Mouse (Mus musculus): Measurements from ENCODE around the gene Rasl2-9. TPM values are rescaled to one million over a fixed set of nuclear protein-coding genes. Genes with fewer than 3 reads are reported as not detected.
A peak's percentile ranks its signal among the peaks of the same experiment; 100 is the strongest.
"Not testable (repeated sequence)": the region's sequence is repeated elsewhere in the genome, so short reads cannot be mapped to it uniquely, and the experiment has no call there.

Rasl2-9 gene
- total and polyA plus RNA-seq, 2 experiments: 0.45 to 2.7 TPM

- 41% methylated on average over 18 of the region's 18 CpGs for WGBS
- Histone ChIP-seq H3K4me1 (ENCODE audit: control insufficient read depth, insufficient read depth, low read length) (peaks cover 33% of the 10 kb centered on the region), H3K79me2 (ENCODE audit: control insufficient read depth, insufficient read depth, low read length) (peaks cover 33% of the 10 kb centered on the region), H3K27ac (replicated peaks; ENCODE audit: insufficient read depth, low read depth, low read length) (peak overlapping the region; percentile 2), H3K27me3 (ENCODE audit: control insufficient read depth, insufficient read depth, low read length) (no peaks in the 10 kb centered on the region), H3K9ac (ENCODE audit: low read depth, low read length) (no peak overlapping the region), H3K4me3 (ENCODE audit: insufficient read depth, low read depth, low read length) (no peak overlapping the region), H3K36me3 (ENCODE audit: control insufficient read depth, insufficient read depth, low read length) (peaks cover 13% of the 10 kb centered on the region; the same call in 1 of the 2 replicates)
- peak; percentile 81 for DNase-seq (ENCODE audit: extremely low read depth, low read depth, low spot score)
- TF ChIP-seq CTCF (IDR thresholded peaks at IDR 0.05; ENCODE audit: low read depth, low read length): no peak
- no peak for TF ChIP-seq POLR2A (IDR thresholded peaks at IDR 0.05; ENCODE audit: extremely low read depth, insufficient read depth, low read length)
These were observed 42.2 kb downstream of the Rasl2-9 start for GRCm38 (mm10) chr7:5083325-5084105.

- TF ChIP-seq POLR2A (IDR thresholded peaks at IDR 0.05; ENCODE audit: extremely low read depth, insufficient read depth, low read length): no peak
- no peak for TF ChIP-seq CTCF (IDR thresholded peaks at IDR 0.05; ENCODE audit: low read depth, low read length)
- peaks cover 26% of the 10 kb centered on the region for H3K4me1 ChIP-seq (ENCODE audit: control insufficient read depth, insufficient read depth, low read length)
- H3K9ac ChIP-seq (ENCODE audit: low read depth, low read length): no peak overlapping the region
- no peak for DNase-seq (ENCODE audit: extremely low read depth, low read depth, low spot score)
- peaks cover 33% of the 10 kb centered on the region for H3K79me2 ChIP-seq (ENCODE audit: control insufficient read depth, insufficient read depth, low read length)
- H3K27ac ChIP-seq (replicated peaks; ENCODE audit: insufficient read depth, low read depth, low read length): no peak overlapping the region
- 74% methylated on average over 2 of the region's 2 CpGs for WGBS
- H3K36me3 ChIP-seq (ENCODE audit: control insufficient read depth, insufficient read depth, low read length): peaks cover 26% of the 10 kb centered on the region
- H3K4me3 ChIP-seq (ENCODE audit: insufficient read depth, low read depth, low read length): no peak overlapping the region
- no peaks in the 10 kb centered on the region for H3K27me3 ChIP-seq (ENCODE audit: control insufficient read depth, insufficient read depth, low read length)
These were observed 43.8 kb downstream of the Rasl2-9 start for GRCm38 (mm10) chr7:5081939-5082338.

- peak; percentile 45 for DNase-seq (ENCODE audit: extremely low read depth, low read depth, low spot score)
- 9% methylated on average over 6 of the region's 6 CpGs for WGBS
- Histone ChIP-seq H3K27me3 (ENCODE audit: control insufficient read depth, insufficient read depth, low read length) (no peaks in the 10 kb centered on the region), H3K4me3 (ENCODE audit: insufficient read depth, low read depth, low read length) (peak overlapping the region; percentile 97), H3K9ac (ENCODE audit: low read depth, low read length) (peak overlapping the region; percentile 10; the same call in 1 of the 2 replicates), H3K79me2 (ENCODE audit: control insufficient read depth, insufficient read depth, low read length) (peaks cover 30% of the 10 kb centered on the region), H3K27ac (replicated peaks; ENCODE audit: insufficient read depth, low read depth, low read length) (no peak overlapping the region; the same call in 1 of the 2 replicates), H3K36me3 (ENCODE audit: control insufficient read depth, insufficient read depth, low read length) (peaks cover 32% of the 10 kb centered on the region), H3K4me1 (ENCODE audit: control insufficient read depth, insufficient read depth, low read length) (peaks cover 22% of the 10 kb centered on the region)
- TF ChIP-seq CTCF (IDR thresholded peaks at IDR 0.05; ENCODE audit: low read depth, low read length) (no peak), POLR2A (IDR thresholded peaks at IDR 0.05; ENCODE audit: extremely low read depth, insufficient read depth, low read length) (no peak)
These were observed 44.5 kb downstream of the Rasl2-9 start for GRCm38 (mm10) chr7:5081241-5081640.

GRCm38 (mm10) chr7:5080815-5081214 is 44.9 kb downstream of the Rasl2-9 start:
- peaks cover 36% of the 10 kb centered on the region for H3K36me3 ChIP-seq (ENCODE audit: control insufficient read depth, insufficient read depth, low read length)
- peaks cover 27% of the 10 kb centered on the region for H3K79me2 ChIP-seq (ENCODE audit: control insufficient read depth, insufficient read depth, low read length)
- H3K4me3 ChIP-seq (ENCODE audit: insufficient read depth, low read depth, low read length): peak overlapping the region; percentile 97
- peak overlapping the region; percentile 99 for H3K9ac ChIP-seq (ENCODE audit: low read depth, low read length)
- peak overlapping the region; percentile 93 for H3K27ac ChIP-seq (replicated peaks; ENCODE audit: insufficient read depth, low read depth, low read length)
- no peaks in the 10 kb centered on the region for H3K27me3 ChIP-seq (ENCODE audit: control insufficient read depth, insufficient read depth, low read length)
- 5% methylated on average over 6 of the region's 6 CpGs for WGBS
- H3K4me1 ChIP-seq (ENCODE audit: control insufficient read depth, insufficient read depth, low read length): peaks cover 21% of the 10 kb centered on the region
- no peak for TF ChIP-seq CTCF (IDR thresholded peaks at IDR 0.05; ENCODE audit: low read depth, low read length)
- TF ChIP-seq POLR2A (IDR thresholded peaks at IDR 0.05; ENCODE audit: extremely low read depth, insufficient read depth, low read length): no peak
- no peak for DNase-seq (ENCODE audit: extremely low read depth, low read depth, low spot score)

- peak within 1 kb of the TSS; percentile 99 for H3K9ac ChIP-seq (ENCODE audit: low read depth, low read length)
- H3K4me1 ChIP-seq (ENCODE audit: control insufficient read depth, insufficient read depth, low read length): peaks cover 19% of the 10 kb centered on the region
- peak within 1 kb of the TSS; percentile 97 for H3K4me3 ChIP-seq (ENCODE audit: insufficient read depth, low read depth, low read length)
- H3K27ac ChIP-seq (replicated peaks; ENCODE audit: insufficient read depth, low read depth, low read length): peak within 1 kb of the TSS; percentile 93
- WGBS: 1% methylated on average over 81 of the region's 81 CpGs
- DNase-seq (ENCODE audit: extremely low read depth, low read depth, low spot score): peak; percentile 88
- TF ChIP-seq CTCF (IDR thresholded peaks at IDR 0.05; ENCODE audit: low read depth, low read length) (0 out of 2 replicates have a peak, but pooled peaks have one; percentile 2), POLR2A (IDR thresholded peaks at IDR 0.05; ENCODE audit: extremely low read depth, insufficient read depth, low read length) (peak; percentile 39; the same call in 1 of the 2 replicates)
- peaks cover 36% of the 10 kb centered on the region for H3K36me3 ChIP-seq (ENCODE audit: control insufficient read depth, insufficient read depth, low read length)
- H3K27me3 ChIP-seq (ENCODE audit: control insufficient read depth, insufficient read depth, low read length): no peaks in the 10 kb centered on the region
- H3K79me2 ChIP-seq (ENCODE audit: control insufficient read depth, insufficient read depth, low read length): peaks cover 24% of the 10 kb centered on the region
These were observed 45.6 kb downstream of the Rasl2-9 start, which contains the start of gene Epn1 for GRCm38 (mm10) chr7:5080010-5080751. TSS of gene Epn1 (plus strand) at chr7:5080235.

- WGBS: 48% methylated on average over 9 of the region's 13 CpGs
- H3K36me3 ChIP-seq (ENCODE audit: control insufficient read depth, insufficient read depth, low read length): peaks cover 35% of the 10 kb centered on the region
- H3K4me1 ChIP-seq (ENCODE audit: control insufficient read depth, insufficient read depth, low read length): peaks cover 19% of the 10 kb centered on the region
These were observed 46.3 kb downstream of the Rasl2-9 start for GRCm38 (mm10) chr7:5079365-5080009.

More at GRCm38 (mm10) chr7:5079365-5080009, 46.3 kb downstream of the Rasl2-9 start:
- Histone ChIP-seq H3K4me3 (ENCODE audit: insufficient read depth, low read depth, low read length) (peak overlapping the region; percentile 97), H3K9ac (ENCODE audit: low read depth, low read length) (peak overlapping the region; percentile 61), H3K27ac (replicated peaks; ENCODE audit: insufficient read depth, low read depth, low read length) (peak overlapping the region; percentile 65; the same call in 1 of the 2 replicates), H3K79me2 (ENCODE audit: control insufficient read depth, insufficient read depth, low read length) (peaks cover 23% of the 10 kb centered on the region)
- DNase-seq (ENCODE audit: extremely low read depth, low read depth, low spot score); H3K27me3 ChIP-seq (ENCODE audit: control insufficient read depth, insufficient read depth, low read length): not testable (repeated sequence)

Measured in liver, adult 2 months (tissue).